Mouse (Mus musculus): ENCODE results near the gene Irgq. TPM values are rescaled to one million over a fixed set of nuclear protein-coding genes. Genes with fewer than 3 reads are reported as not detected.
A peak's percentile ranks its signal among the peaks of the same experiment; 100 is the strongest.

Irgq gene
- polyA plus RNA-seq, 1 experiment from 2014 or later = 30.3 TPM

GRCm38 (mm10) chr7:24546068-24546614, 15.7 kb downstream of the Irgq start, which contains the start of the genes Pinlyp and Xrcc1:
Gene Pinlyp (minus strand): TSS chr7:24546118.
Gene Xrcc1 (plus strand): TSS chr7:24546289.
- WGBS = 39% methylated on average over 13 of the region's 13 CpGs
- H3K27me3 ChIP-seq (ENCODE audit: control insufficient read depth, insufficient read depth, low read length) = no peaks in the 10 kb centered on the region
- peak within 1 kb of the TSS; percentile 85 for H3K4me3 ChIP-seq (replicated peaks; ENCODE audit: low read depth, low read length)
- DNase-seq (no peak), ATAC-seq (ENCODE audit: low FRiP score, low TSS enrichment) (peak; percentile 6)
- peak within 1 kb of the TSS; percentile 73 for H3K9ac ChIP-seq (replicated peaks; ENCODE audit: low read length)
- H3K4me1 ChIP-seq (ENCODE audit: control insufficient read depth, insufficient read depth, low read length) = peaks cover 11% of the 10 kb centered on the region; the same call in 1 of the 2 replicates
- peak within 1 kb of the TSS; percentile 52 for H3K4me2 ChIP-seq (ENCODE audit: low read length)
- H3K27ac ChIP-seq (replicated peaks; ENCODE audit: low read depth, low read length) = peak within 1 kb of the TSS; percentile 64
- no peaks in the 10 kb centered on the region for H3K9me3 ChIP-seq (ENCODE audit: control insufficient read depth, low read length)
- H3K36me3 ChIP-seq (ENCODE audit: control insufficient read depth, insufficient read depth, low read length) = 0 out of 2 replicates have a peak, but pooled peaks cover 6% of the 10 kb centered on the region

- ATAC-seq (ENCODE audit: low FRiP score, low TSS enrichment) = peak; percentile 96
- peaks cover 11% of the 10 kb centered on the region; the same call in 1 of the 2 replicates for H3K4me1 ChIP-seq (ENCODE audit: control insufficient read depth, insufficient read depth, low read length)
- peak overlapping the region; percentile 85 for H3K4me3 ChIP-seq (replicated peaks; ENCODE audit: low read depth, low read length)
- 0 out of 2 replicates have a peak, but pooled peaks cover 6% of the 10 kb centered on the region for H3K36me3 ChIP-seq (ENCODE audit: control insufficient read depth, insufficient read depth, low read length)
- H3K4me2 ChIP-seq (ENCODE audit: low read length) = peak overlapping the region; percentile 52
- WGBS = under 1% methylated on average over 57 of the region's 57 CpGs
- H3K27ac ChIP-seq (replicated peaks; ENCODE audit: low read depth, low read length) = peak overlapping the region; percentile 64
- no peaks in the 10 kb centered on the region for H3K9me3 ChIP-seq (ENCODE audit: control insufficient read depth, low read length)
- H3K27me3 ChIP-seq (ENCODE audit: control insufficient read depth, insufficient read depth, low read length) = no peaks in the 10 kb centered on the region
- H3K9ac ChIP-seq (replicated peaks; ENCODE audit: low read length) = peak overlapping the region; percentile 73
- peak; percentile 100 for DNase-seq
Observed at GRCm38 (mm10) chr7:24546634-24547389, 16.3 kb downstream of the Irgq start.

- H3K4me2 ChIP-seq (ENCODE audit: low read length) = peak overlapping the region; percentile 52
- peak overlapping the region; percentile 64 for H3K27ac ChIP-seq (replicated peaks; ENCODE audit: low read depth, low read length)
- no peak for DNase-seq
- H3K4me3 ChIP-seq (replicated peaks; ENCODE audit: low read depth, low read length) = peak overlapping the region; percentile 85
- H3K9ac ChIP-seq (replicated peaks; ENCODE audit: low read length) = peak overlapping the region; percentile 73
- no peaks in the 10 kb centered on the region for H3K27me3 ChIP-seq (ENCODE audit: control insufficient read depth, insufficient read depth, low read length)
- 0 out of 2 replicates have a peak, but pooled peaks have one; percentile 2 for ATAC-seq (ENCODE audit: low FRiP score, low TSS enrichment)
- WGBS = 29% methylated on average over 13 of the region's 13 CpGs
- H3K9me3 ChIP-seq (ENCODE audit: control insufficient read depth, low read length) = no peaks in the 10 kb centered on the region
- peaks cover 11% of the 10 kb centered on the region; the same call in 1 of the 2 replicates for H3K4me1 ChIP-seq (ENCODE audit: control insufficient read depth, insufficient read depth, low read length)
- 0 out of 2 replicates have a peak, but pooled peaks cover 8% of the 10 kb centered on the region for H3K36me3 ChIP-seq (ENCODE audit: control insufficient read depth, insufficient read depth, low read length)
Observed at GRCm38 (mm10) chr7:24547534-24548036, 17.1 kb downstream of the Irgq start.

- H3K4me2 ChIP-seq (ENCODE audit: low read length) = no peak overlapping the region
- no peaks in the 10 kb centered on the region for H3K9me3 ChIP-seq (ENCODE audit: control insufficient read depth, low read length)
- no peak overlapping the region for H3K27ac ChIP-seq (replicated peaks; ENCODE audit: low read depth, low read length)
- H3K36me3 ChIP-seq (ENCODE audit: control insufficient read depth, insufficient read depth, low read length) = peaks cover 19% of the 10 kb centered on the region; the same call in 1 of the 2 replicates
- H3K27me3 ChIP-seq (ENCODE audit: control insufficient read depth, insufficient read depth, low read length) = no peaks in the 10 kb centered on the region
- ATAC-seq (ENCODE audit: low FRiP score, low TSS enrichment) (no peak), DNase-seq (no peak)
- H3K4me1 ChIP-seq (ENCODE audit: control insufficient read depth, insufficient read depth, low read length) = peaks cover 6% of the 10 kb centered on the region; the same call in 1 of the 2 replicates
- WGBS = 94% methylated on average over 12 of the region's 12 CpGs
- H3K9ac ChIP-seq (replicated peaks; ENCODE audit: low read length) = no peak overlapping the region
- no peak overlapping the region for H3K4me3 ChIP-seq (replicated peaks; ENCODE audit: low read depth, low read length)
Observed at GRCm38 (mm10) chr7:24551985-24552759, 21.7 kb downstream of the Irgq start.

- Histone ChIP-seq H3K4me1 (ENCODE audit: control insufficient read depth, insufficient read depth, low read length) (no peaks in the 10 kb centered on the region), H3K27me3 (ENCODE audit: control insufficient read depth, insufficient read depth, low read length) (no peaks in the 10 kb centered on the region), H3K4me3 (replicated peaks; ENCODE audit: low read depth, low read length) (no peak overlapping the region), H3K9me3 (ENCODE audit: control insufficient read depth, low read length) (no peaks in the 10 kb centered on the region), H3K36me3 (ENCODE audit: control insufficient read depth, insufficient read depth, low read length) (peaks cover 28% of the 10 kb centered on the region; the same call in 1 of the 2 replicates), H3K9ac (replicated peaks; ENCODE audit: low read length) (no peak overlapping the region), H3K4me2 (ENCODE audit: low read length) (no peak overlapping the region), H3K27ac (replicated peaks; ENCODE audit: low read depth, low read length) (no peak overlapping the region)
- ATAC-seq (ENCODE audit: low FRiP score, low TSS enrichment) = no peak
- 93% methylated on average over 10 of the region's 10 CpGs for WGBS
- no peak for DNase-seq
Observed at GRCm38 (mm10) chr7:24555786-24556185, 25.3 kb downstream of the Irgq start.

- H3K36me3 ChIP-seq (ENCODE audit: control insufficient read depth, insufficient read depth, low read length) = peaks cover 38% of the 10 kb centered on the region
- WGBS = 97% methylated on average over 4 of the region's 4 CpGs
Observed at GRCm38 (mm10) chr7:24561450-24561849, 31.0 kb downstream of the Irgq start.

GRCm38 (mm10) chr7:24563191-24563836, 32.8 kb downstream of the Irgq start:
- Histone ChIP-seq H3K36me3 (ENCODE audit: control insufficient read depth, insufficient read depth, low read length) (peaks cover 54% of the 10 kb centered on the region), H3K4me1 (ENCODE audit: control insufficient read depth, insufficient read depth, low read length) (no peaks in the 10 kb centered on the region), H3K9me3 (ENCODE audit: control insufficient read depth, low read length) (no peaks in the 10 kb centered on the region), H3K27me3 (ENCODE audit: control insufficient read depth, insufficient read depth, low read length) (no peaks in the 10 kb centered on the region), H3K9ac (replicated peaks; ENCODE audit: low read length) (no peak overlapping the region), H3K4me3 (replicated peaks; ENCODE audit: low read depth, low read length) (no peak overlapping the region), H3K27ac (replicated peaks; ENCODE audit: low read depth, low read length) (no peak overlapping the region), H3K4me2 (ENCODE audit: low read length) (no peak overlapping the region)
- DNase-seq (no peak), ATAC-seq (ENCODE audit: low FRiP score, low TSS enrichment) (no peak)
- 88% methylated on average over 8 of the region's 8 CpGs for WGBS

More at GRCm38 (mm10) chr7:24561450-24561849, 31.0 kb downstream of the Irgq start:
- no peak overlapping the region for H3K4me3 ChIP-seq (replicated peaks; ENCODE audit: low read depth, low read length)
- H3K9ac ChIP-seq (replicated peaks; ENCODE audit: low read length) = no peak overlapping the region
- H3K27me3 ChIP-seq (ENCODE audit: control insufficient read depth, insufficient read depth, low read length) = no peaks in the 10 kb centered on the region
- no peak overlapping the region for H3K27ac ChIP-seq (replicated peaks; ENCODE audit: low read depth, low read length)
- ATAC-seq (ENCODE audit: low FRiP score, low TSS enrichment) (no peak), DNase-seq (no peak)
- H3K9me3 ChIP-seq (ENCODE audit: control insufficient read depth, low read length) = no peaks in the 10 kb centered on the region
- H3K4me1 ChIP-seq (ENCODE audit: control insufficient read depth, insufficient read depth, low read length) = no peaks in the 10 kb centered on the region
- H3K4me2 ChIP-seq (ENCODE audit: low read length) = no peak overlapping the region

GRCm38 (mm10) chr7:24563837-24564206, 33.3 kb downstream of the Irgq start:
- no peaks in the 10 kb centered on the region for H3K9me3 ChIP-seq (ENCODE audit: control insufficient read depth, low read length)
- DNase-seq (no peak), ATAC-seq (ENCODE audit: low FRiP score, low TSS enrichment) (no peak)
- H3K4me1 ChIP-seq (ENCODE audit: control insufficient read depth, insufficient read depth, low read length) = no peaks in the 10 kb centered on the region
- no peaks in the 10 kb centered on the region for H3K27me3 ChIP-seq (ENCODE audit: control insufficient read depth, insufficient read depth, low read length)
- no peak overlapping the region for H3K4me2 ChIP-seq (ENCODE audit: low read length)
- no peak overlapping the region for H3K9ac ChIP-seq (replicated peaks; ENCODE audit: low read length)
- peaks cover 59% of the 10 kb centered on the region for H3K36me3 ChIP-seq (ENCODE audit: control insufficient read depth, insufficient read depth, low read length)
- WGBS = 86% methylated on average over 4 of the region's 4 CpGs
- no peak overlapping the region for H3K4me3 ChIP-seq (replicated peaks; ENCODE audit: low read depth, low read length)
- H3K27ac ChIP-seq (replicated peaks; ENCODE audit: low read depth, low read length) = no peak overlapping the region
